Mouse (Mus musculus): ENCODE results near the gene Zfp462.

DNA sequence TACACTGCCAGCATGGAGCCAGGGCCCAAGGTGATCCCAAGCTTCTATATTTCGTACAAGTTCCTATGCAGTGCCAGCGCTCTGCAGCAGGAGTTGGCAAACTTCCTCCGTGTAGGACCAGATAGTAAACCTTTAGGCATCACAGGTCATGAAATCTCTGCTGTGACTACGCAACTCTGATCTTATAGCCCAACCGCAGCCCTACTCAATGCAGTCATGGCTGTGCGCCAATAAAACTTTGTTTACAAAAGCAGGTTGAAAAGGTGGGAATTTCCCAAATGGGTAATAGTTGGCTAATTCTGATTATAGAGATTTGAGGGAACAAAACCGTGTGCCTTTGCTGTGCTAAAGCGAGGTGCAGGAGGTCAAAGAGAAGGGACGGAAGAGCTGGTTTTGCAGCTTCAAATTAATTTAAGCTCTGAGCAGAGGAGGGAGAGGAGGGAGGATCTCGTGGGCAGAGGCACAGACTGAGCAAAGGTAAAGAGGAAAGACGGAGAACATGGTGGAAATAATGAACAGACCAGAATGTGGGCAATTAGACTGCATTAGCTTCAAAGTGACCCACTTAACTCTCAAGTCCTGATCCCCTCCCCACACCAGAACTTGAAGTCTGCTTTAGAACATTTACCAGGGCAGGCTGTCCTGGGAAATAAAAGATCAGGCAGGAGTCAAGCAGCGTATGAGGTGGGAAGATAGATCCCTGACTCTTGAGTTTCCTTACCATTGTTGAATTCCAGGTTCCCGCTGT is 183.4 kb downstream of the Zfp462 start:
- TF ChIP-seq CTCF (IDR thresholded peaks at IDR 0.05; ENCODE audit: insufficient read depth, low read length) (no peak), POLR2A (IDR thresholded peaks at IDR 0.05; ENCODE audit: borderline replicate concordance, extremely low read depth, low read depth, low read length) (no peak)

Measured in lung, adult 2 months (tissue).